Mouse (Mus musculus) ES-E14 (cell line): ENCODE measurements around the gene Bclaf3. TPM values are rescaled to one million over a fixed set of nuclear protein-coding genes. Genes with fewer than 3 reads are reported as not detected.

Experiments
- DNase-seq: peaks from one replicate; pipeline ENCODE4 v3.0.0-alpha.2; 2013; ENCODE audit warnings: low read depth, low spot score
- H3K27ac ChIP-seq: 2 replicates; pipeline ENCODE4 v1.5.1; 2012; ENCODE audit warnings: low read depth, mild to moderate bottlenecking, low read length, moderate library complexity, mixed read lengths; ENCODE audit not compliant: poor library complexity, insufficient read depth, severe bottlenecking
- H3K36me3 ChIP-seq: 2 replicates; pipeline ENCODE4 v1.6.1; 2012; ENCODE audit warnings: mild to moderate bottlenecking, low read length, moderate library complexity, mixed read lengths; ENCODE audit not compliant: control insufficient read depth, poor library complexity, insufficient read depth, severe bottlenecking
- H3K4me1 ChIP-seq, 2 experiments: fragments of 150-350 bp in 1 of 2; sonication (generic) in 1 of 2; 2 replicates each; pipeline ENCODE4 v1.6.1; 2012; ENCODE audit warnings: low read length in 2 of 2, mild to moderate bottlenecking in 1 of 2, mixed read lengths in 1 of 2; ENCODE audit not compliant: control insufficient read depth in 2 of 2, insufficient read depth in 2 of 2, poor library complexity in 1 of 2
- H3K4me3 ChIP-seq, 2 experiments: fragments of 150-350 bp in 1 of 2; sonication (generic) in 1 of 2; 2 replicates each; pipeline ENCODE4 v1.5.1; 2012; ENCODE audit warnings: low read length in 2 of 2, low read depth in 1 of 2, mild to moderate bottlenecking in 1 of 2, mixed read lengths in 1 of 2; ENCODE audit not compliant: insufficient read depth in 1 of 2, poor library complexity in 1 of 2, severe bottlenecking in 1 of 2
- H3K9ac ChIP-seq: 2 replicates; pipeline ENCODE4 v1.6.1; 2012; ENCODE audit warnings: low read depth, mild to moderate bottlenecking, low read length, mixed read lengths; ENCODE audit not compliant: poor library complexity, insufficient read depth, severe bottlenecking
- H3K9me3 ChIP-seq: fragments of 150-350 bp; sonication (generic); 2 replicates; pipeline ENCODE4 v1.6.1; 2012; ENCODE audit warnings: low read depth, mild to moderate bottlenecking, low read length; ENCODE audit not compliant: control insufficient read depth, insufficient read depth
- CHD2 ChIP-seq: IDR thresholded peaks from 2 replicates; pipeline ENCODE4 v1.6.1; 2014; ENCODE audit warnings: mild to moderate bottlenecking, low read depth, low read length, inconsistent platforms
- HCFC1 ChIP-seq: IDR thresholded peaks from 2 replicates; pipeline ENCODE4 v1.6.1; 2012; ENCODE audit warnings: low read length, inconsistent platforms, borderline replicate concordance; ENCODE audit not compliant: insufficient read depth
- MAFK ChIP-seq: IDR thresholded peaks from 2 replicates; pipeline ENCODE4 v1.6.1; 2014; ENCODE audit warnings: mild to moderate bottlenecking, low read depth, low read length, inconsistent platforms; ENCODE audit not compliant: insufficient read depth
- ZC3H11A ChIP-seq: IDR thresholded peaks from 2 replicates; pipeline ENCODE4 v1.6.1; 2012; ENCODE audit warnings: low read depth, mild to moderate bottlenecking, inconsistent platforms, low read length, borderline replicate concordance
- ZNF384 ChIP-seq: IDR thresholded peaks from 2 replicates; pipeline ENCODE4 v1.6.1; 2012; ENCODE audit warnings: low read depth, low read length, inconsistent platforms
- in situ Hi-C, 2 experiments: fragments of 600-800 bp; cut with MboI; formaldehyde crosslinking; loops; one replicate each; pipeline ENCODE4 v1.15.1; 2025; ENCODE audit warnings: low sequenced_read_pairs in 2 of 2, inconsistent platforms in 1 of 2; ENCODE audit not compliant: unreplicated experiment in 2 of 2
- total RNA-seq: library from RNA; depleted of rRNA; stranded (reverse); fragments of 300-350 nt; gene quantifications from 2 replicates; pipeline ENCODE4 v1.2.3, GENCODE M21; 2012; rRNA removed

Gene Bclaf3
- total RNA-seq, 1 experiment: 55.2 TPM

GRCm38 (mm10) chrX:159628629-159629028, 102.1 kb downstream of the Bclaf3 start:
- H3K4me1 ChIP-seq: peaks cover 0 to 2% of the 10 kb centered on the region in 2 experiments; a peak in 1 of 4 replicates
- H3K27ac ChIP-seq: no peak overlapping the region
- TF ChIP-seq MAFK: no peak
- TF ChIP-seq CHD2: no peak
- TF ChIP-seq ZC3H11A: no peak
- no peak for TF ChIP-seq ZNF384
- no peak for TF ChIP-seq HCFC1
- no peaks in the 10 kb centered on the region for H3K9me3 ChIP-seq
- no peak overlapping the region for H3K9ac ChIP-seq
- in situ Hi-C loops: loop anchor here in 1 of 2 experiments (25.0 kb wide), 1 partner anchor 334 kb away; no protein-coding TSS in a partner anchor
- H3K4me3 ChIP-seq: no peak overlapping the region
- no peak for DNase-seq
- H3K36me3 ChIP-seq: no peaks in the 10 kb centered on the region

GRCm38 (mm10) chrX:159629203-159629602, 102.7 kb downstream of the Bclaf3 start:
- Histone ChIP-seq H3K4me1 (peaks cover 0 to 2% of the 10 kb centered on the region in 2 experiments; a peak in 1 of 4 replicates), H3K9ac (no peak overlapping the region), H3K27ac (no peak overlapping the region), H3K4me3 (no peak overlapping the region), H3K36me3 (no peaks in the 10 kb centered on the region), H3K9me3 (no peaks in the 10 kb centered on the region)
- in situ Hi-C loops: loop anchor here in 1 of 2 experiments (25.0 kb wide), 1 partner anchor 333 kb away; no protein-coding TSS in a partner anchor
- no peak for DNase-seq
- TF ChIP-seq MAFK (no peak), CHD2 (no peak)

GRCm38 (mm10) chrX:159638500-159639227, 112.2 kb downstream of the Bclaf3 start:
- no peak overlapping the region for H3K9ac ChIP-seq
- H3K4me3 ChIP-seq: no peak overlapping the region
- TF ChIP-seq ZNF384 (no peak), CHD2 (no peak), ZC3H11A (no peak)
- no peaks in the 10 kb centered on the region for H3K4me1 ChIP-seq
- in situ Hi-C loops: loop anchor here in 1 of 2 experiments (25.0 kb wide), 1 partner anchor 324 kb away; no protein-coding TSS in a partner anchor
- H3K36me3 ChIP-seq: no peaks in the 10 kb centered on the region
- H3K27ac ChIP-seq: no peak overlapping the region
- H3K9me3 ChIP-seq: no peaks in the 10 kb centered on the region
- DNase-seq: no peak

- DNase-seq: no peak
- H3K4me3 ChIP-seq: no peak overlapping the region
- TF ChIP-seq ZC3H11A (no peak), CHD2 (no peak), HCFC1 (no peak), ZNF384 (no peak), MAFK (no peak)
- H3K9ac ChIP-seq: no peak overlapping the region
- no peaks in the 10 kb centered on the region for H3K9me3 ChIP-seq
- in situ Hi-C loops: loop anchor here in 1 of 2 experiments (25.0 kb wide), 1 partner anchor 322 kb away; no protein-coding TSS in a partner anchor
- H3K27ac ChIP-seq: no peak overlapping the region
- no peaks in the 10 kb centered on the region for H3K36me3 ChIP-seq
- H3K4me1 ChIP-seq: no peaks in the 10 kb centered on the region
These were observed 113.5 kb downstream of the Bclaf3 start for GRCm38 (mm10) chrX:159639991-159640390.

Other genes starting within 250 kb of the Bclaf3 start
- 194 and 196 TPM in 2 replicates for gene Eif1ax, start 154.5 kb upstream of the Bclaf3 start, total RNA-seq
- 4.0 and 6.0 TPM in 2 replicates for gene Map7d2, start 112.1 kb upstream of the Bclaf3 start, total RNA-seq
- 5.2 and 8.5 TPM in 2 replicates for gene Sh3kbp1, start 100.6 kb downstream of the Bclaf3 start, total RNA-seq